Mouse (Mus musculus) mature B cell (primary cell): ENCODE results near the gene Nlrp3.

Source experiments
- in situ Hi-C: fragments of 300-500 bp; cut with MboI; formaldehyde crosslinking; loops from 2 replicates; pipeline ENCODE4 v1.14.3; 2019

The Nlrp3 gene

GRCm38 (mm10) chr11:59541324-59541723, at the start of gene Nlrp3:
Gene Nlrp3, plus strand, starts transcription at chr11:59541568.
- in situ Hi-C loops: no loop called here

- in situ Hi-C loops: no loop called here
Measured at GRCm38 (mm10) chr11:59496672-59497310, 44.6 kb upstream of the Nlrp3 start.

GRCm38 (mm10) chr11:59497747-59498146, 43.6 kb upstream of the Nlrp3 start:
- in situ Hi-C loops: no loop called here

GRCm38 (mm10) chr11:59501978-59502700, 39.2 kb upstream of the Nlrp3 start:
- in situ Hi-C loops: no loop called here

- in situ Hi-C loops: no loop called here
Measured at GRCm38 (mm10) chr11:59505351-59505838, 36.0 kb upstream of the Nlrp3 start.

GRCm38 (mm10) chr11:59505839-59506712, 35.3 kb upstream of the Nlrp3 start:
- in situ Hi-C loops: no loop called here

GRCm38 (mm10) chr11:59506713-59507074, 34.7 kb upstream of the Nlrp3 start:
- in situ Hi-C loops: no loop called here

GRCm38 (mm10) chr11:59511558-59511957, 29.8 kb upstream of the Nlrp3 start:
- in situ Hi-C loops: no loop called here

GRCm38 (mm10) chr11:59512733-59513132, 28.6 kb upstream of the Nlrp3 start:
- in situ Hi-C loops: no loop called here

- in situ Hi-C loops: no loop called here
Measured at GRCm38 (mm10) chr11:59513556-59513955, 27.8 kb upstream of the Nlrp3 start.

GRCm38 (mm10) chr11:59514381-59514780, 27.0 kb upstream of the Nlrp3 start:
- in situ Hi-C loops: no loop called here

- in situ Hi-C loops: no loop called here
Measured at GRCm38 (mm10) chr11:59514789-59515188, 26.6 kb upstream of the Nlrp3 start.

GRCm38 (mm10) chr11:59517441-59517840, 23.9 kb upstream of the Nlrp3 start:
- in situ Hi-C loops: no loop called here

GRCm38 (mm10) chr11:59518226-59518625, 23.1 kb upstream of the Nlrp3 start:
- in situ Hi-C loops: no loop called here

GRCm38 (mm10) chr11:59519741-59520495, 21.4 kb upstream of the Nlrp3 start:
- in situ Hi-C loops: no loop called here

- in situ Hi-C loops: no loop called here
Measured at GRCm38 (mm10) chr11:59524150-59524549, 17.2 kb upstream of the Nlrp3 start.

GRCm38 (mm10) chr11:59525237-59525636, 16.1 kb upstream of the Nlrp3 start:
- in situ Hi-C loops: no loop called here

- in situ Hi-C loops: no loop called here
Measured at GRCm38 (mm10) chr11:59526472-59527080, 14.8 kb upstream of the Nlrp3 start, which contains the start of gene Zkscan17. Gene Zkscan17, minus strand, starts transcription at chr11:59526751.

- in situ Hi-C loops: no loop called here
Measured at GRCm38 (mm10) chr11:59530221-59530620, 11.1 kb upstream of the Nlrp3 start.

- in situ Hi-C loops: no loop called here
Measured at GRCm38 (mm10) chr11:59530870-59531535, 10.4 kb upstream of the Nlrp3 start.

- in situ Hi-C loops: no loop called here
Measured at GRCm38 (mm10) chr11:59531562-59531961, 9.8 kb upstream of the Nlrp3 start.
